Mouse (Mus musculus) brain, adult 10 weeks (tissue): ENCODE measurements around the gene Ddx59. TPM values are rescaled to one million over a fixed set of nuclear protein-coding genes. Genes with fewer than 3 reads are reported as not detected.

Source experiments
- polyA plus RNA-seq: library from polyadenylated mRNA; stranded (reverse); fragments of 350-450 nt; fragmentation: Illumina TruSeq; extraction: RNeasy Lipid Tissue Mini Kit (QIAGEN cat#74804); gene quantifications from one replicate; pipeline ENCODE4 v1.2.3, GENCODE M21; 2015; ENCODE audit warnings: low read depth, low replicate concordance

Ddx59 gene
- polyA plus RNA-seq: 8.6 TPM

DNA sequence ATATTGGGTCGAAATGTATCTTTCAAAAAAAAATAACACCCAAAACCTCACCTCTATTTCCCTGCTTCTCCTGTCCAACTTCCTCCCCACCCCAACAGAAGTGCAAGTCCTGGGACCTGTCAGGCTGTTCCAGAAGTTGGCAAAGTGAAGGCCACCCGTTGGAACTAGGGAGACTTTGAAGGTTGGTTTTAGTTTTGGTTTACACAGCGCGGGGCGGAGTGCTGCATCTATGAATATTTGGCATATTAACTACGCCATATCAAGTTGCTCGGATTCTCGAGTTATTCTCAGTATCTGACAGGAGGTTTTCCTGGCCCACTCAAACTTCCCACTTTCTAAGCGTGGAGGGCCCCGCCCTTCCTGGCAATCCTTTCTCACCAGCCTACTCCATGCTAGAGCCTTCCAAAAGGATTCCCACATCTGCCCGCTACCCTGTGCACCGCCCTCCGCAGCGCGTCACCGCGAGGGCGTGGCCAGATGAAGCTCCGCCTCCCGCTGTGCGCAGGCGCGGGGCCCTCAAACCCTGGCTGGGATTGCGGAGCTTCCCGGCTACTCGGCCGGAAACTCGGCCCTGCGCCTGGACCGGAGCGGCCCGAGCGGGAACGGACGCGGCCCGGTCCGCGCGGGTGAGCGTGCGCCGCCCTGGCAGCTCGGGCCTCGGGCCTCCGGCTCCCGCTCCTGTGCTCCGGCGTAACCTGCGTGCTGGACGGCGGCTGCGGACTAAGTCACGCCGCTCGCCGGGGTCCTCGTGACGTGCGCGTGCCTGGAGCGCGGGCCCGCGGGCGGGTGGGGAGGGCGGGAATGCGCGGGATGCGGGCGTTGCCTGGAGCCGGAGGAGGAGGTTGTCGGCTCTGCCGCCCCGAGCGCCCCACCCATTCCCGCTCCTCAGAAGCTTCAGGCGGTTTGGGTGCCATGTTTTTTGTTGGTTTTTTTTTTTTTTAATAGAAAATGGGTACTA lies at the start of gene Ddx59:
Gene Ddx59, plus strand, starts transcription at position 474 of the 958 bp plus-strand sequence.

DNA sequence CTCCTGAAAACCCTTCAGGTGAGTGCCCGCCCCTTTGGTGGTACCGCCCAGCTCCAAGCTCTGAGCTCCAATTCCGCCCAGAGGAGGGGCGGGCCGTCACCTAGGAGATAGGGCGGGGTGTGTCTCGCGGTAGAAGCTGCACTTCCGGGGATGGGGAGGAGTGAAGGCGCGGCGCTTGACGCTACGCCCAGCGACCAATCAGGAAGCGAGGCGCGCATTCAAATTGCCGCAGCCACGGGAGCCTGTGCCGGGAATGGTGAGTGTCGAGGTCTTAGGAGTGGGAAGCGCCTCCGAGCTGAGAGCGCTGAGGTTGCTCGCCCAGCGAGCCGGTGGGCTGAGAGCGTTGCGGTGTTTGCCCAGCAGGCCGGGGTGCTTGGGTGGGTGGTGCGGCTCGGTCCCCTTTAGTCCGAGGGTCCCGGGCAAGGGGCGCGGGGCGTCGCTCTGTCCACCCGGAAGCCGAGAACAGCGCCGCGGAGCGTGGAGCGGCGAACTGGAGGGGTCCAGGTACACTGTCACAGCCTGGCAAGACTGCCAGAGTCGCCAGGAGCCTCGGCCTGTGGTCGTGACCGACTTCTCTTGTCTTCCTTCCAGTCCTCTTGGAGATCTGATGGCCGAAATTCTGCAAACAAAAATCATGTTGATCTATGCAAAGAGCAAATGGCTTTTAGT lies 51.2 kb downstream of the Ddx59 start, which contains the start of gene Kif14:
Gene Kif14, plus strand, starts transcription at position 201 of the 669 bp plus-strand sequence.

Other genes starting within 250 kb of the Ddx59 start
- gene Mroh3, start 202.4 kb upstream of the Ddx59 start, polyA plus RNA-seq: 0.31 TPM
- 1.3 TPM for gene Inava, start 181.0 kb upstream of the Ddx59 start, polyA plus RNA-seq
- 2.1 TPM for gene Gpr25, start 154.4 kb upstream of the Ddx59 start, polyA plus RNA-seq
- gene Camsap2, start 69.2 kb upstream of the Ddx59 start, polyA plus RNA-seq: 75.1 TPM
- gene Kif14, start 51.1 kb downstream of the Ddx59 start, polyA plus RNA-seq: not detected
- 24.2 TPM for gene Zfp281, start 209.6 kb downstream of the Ddx59 start, polyA plus RNA-seq